Comparison of ENCODE assay signal across 1 mouse cellular context in genomic region chr15:79128208-79128607, GRCm38 (mm10).
A peak's percentile ranks its signal among the peaks of the same experiment; 100 is the strongest.
TF ChIP-seq lines count a peak whose summit lies in the region.

No protein-coding gene starts in this region.

TF ChIP-seq in MEL, 35 proteins besides CTCF, POLR2A, EP300 and RAD21:
- TF ChIP-seq POLR2AphosphoS5 (IDR thresholded peaks at IDR 0.05; ENCODE audit: borderline replicate concordance, low read depth, low read length) = no peak
- TF ChIP-seq SMC3 (IDR thresholded peaks at IDR 0.05; ENCODE audit: low read depth, low read length) = peak; percentile 24; the same call in 1 of the 2 replicates
- no peak for TF ChIP-seq SIN3A (IDR thresholded peaks at IDR 0.05; ENCODE audit: low read length)
- no peak for TF ChIP-seq GABPA (IDR thresholded peaks at IDR 0.05; ENCODE audit: low read depth, low read length)
TF ChIP-seq in MEL: peak in this region for 1.
